Comparison of ENCODE assay signal across 8 mouse cellular contexts in the genomic region with DNA sequence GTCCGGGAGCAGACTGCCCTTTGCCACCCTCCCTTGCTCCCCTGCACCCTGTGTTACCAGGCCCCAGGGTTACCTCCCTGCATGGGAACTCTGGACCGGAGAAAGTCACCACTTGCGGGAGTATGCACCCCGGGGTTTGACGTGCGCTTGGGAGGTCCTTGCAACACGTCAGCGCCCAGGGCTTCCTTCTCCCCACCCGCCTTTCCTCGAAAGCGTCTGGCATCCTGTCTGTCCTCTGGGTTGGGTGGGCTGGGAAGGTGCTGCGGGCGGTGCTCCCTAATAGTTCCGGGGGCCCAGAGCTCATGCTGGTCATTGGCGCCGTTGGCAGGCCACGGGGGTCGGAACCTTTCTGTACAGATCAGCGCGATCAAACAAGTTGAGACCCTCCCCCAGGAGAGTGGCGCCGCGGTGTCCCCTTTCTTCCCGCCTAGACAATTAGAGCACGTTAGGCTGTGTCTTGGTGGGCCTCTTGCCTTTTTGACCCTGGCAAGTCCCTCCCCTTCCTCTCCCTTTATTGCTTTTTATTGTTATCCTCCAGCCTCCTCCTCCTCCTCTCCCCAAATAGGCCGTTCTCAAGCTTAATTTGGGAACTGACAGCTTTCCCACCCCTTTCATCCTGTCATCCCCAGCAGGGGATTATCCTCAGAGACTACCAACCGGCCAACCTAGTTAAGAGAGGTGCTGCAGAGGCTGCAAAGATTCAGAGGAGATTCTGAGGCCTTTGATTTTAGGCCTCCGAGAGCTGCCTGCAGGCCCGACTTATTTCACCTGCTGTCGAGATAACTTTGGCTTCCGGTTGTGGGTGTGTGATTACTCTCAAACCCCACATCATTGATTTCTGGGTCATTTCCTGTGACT. TPM values are rescaled to one million over a fixed set of nuclear protein-coding genes. Genes with fewer than 3 reads are reported as not detected.
A peak's percentile ranks its signal among the peaks of the same experiment; 100 is the strongest.
DNase-seq lines count a peak whose midpoint lies in the region; ATAC-seq and TF ChIP-seq lines count a peak whose summit lies in the region.

No protein-coding gene starts in this region.

- TF ChIP-seq CTCF in layer of hippocampus, adult 2 months (conservative IDR thresholded peaks at IDR 0.05): no peak

- intact Hi-C loops in left cerebral cortex, postnatal 4 days (cut with DNase I): no loop called here

- no peaks in the 10 kb centered on the region for H3K9me3 ChIP-seq in heart, embryonic 13.5 days
- no peaks in the 10 kb centered on the region for H3K9me3 ChIP-seq in midbrain, embryonic 10.5 days (replicated peaks)
- no peaks in the 10 kb centered on the region for H3K9me3 ChIP-seq in stomach, embryonic 16.5 days (replicated peaks; ENCODE audit: control insufficient read depth, low read length)

- no peaks in the 10 kb centered on the region for H3K27me3 ChIP-seq in heart, embryonic 13.5 days (replicated peaks)
- H3K27me3 ChIP-seq in midbrain, embryonic 10.5 days (ENCODE audit: low read depth, poor library complexity, severe bottlenecking): peaks cover 65% of the 10 kb centered on the region
- H3K27me3 ChIP-seq in stomach, embryonic 16.5 days (ENCODE audit: control insufficient read depth, insufficient read depth, low read length): peaks cover 7% of the 10 kb centered on the region; the same call in 1 of the 2 replicates

- H3K4me2 ChIP-seq in heart, embryonic 13.5 days: peak overlapping the region; percentile 94
- H3K4me2 ChIP-seq in stomach, embryonic 16.5 days (ENCODE audit: low read depth, low read length): peak overlapping the region; percentile 92

- peaks cover 45% of the 10 kb centered on the region for H3K4me1 ChIP-seq in heart, embryonic 13.5 days
- peaks cover 55% of the 10 kb centered on the region for H3K4me1 ChIP-seq in midbrain, embryonic 10.5 days
- H3K4me1 ChIP-seq in stomach, embryonic 16.5 days (ENCODE audit: control insufficient read depth, insufficient read depth, low read length): peaks cover 12% of the 10 kb centered on the region; the same call in 1 of the 2 replicates

- H3K9ac ChIP-seq in heart, embryonic 13.5 days: peak overlapping the region; percentile 88
- peak overlapping the region; percentile 85 for H3K9ac ChIP-seq in stomach, embryonic 16.5 days (ENCODE audit: low read length)

- peak overlapping the region; percentile 80 for H3K27ac ChIP-seq in layer of hippocampus, adult 2 months
- H3K27ac ChIP-seq in heart, embryonic 13.5 days (replicated peaks): peak overlapping the region; percentile 81
- peak overlapping the region; percentile 90 for H3K27ac ChIP-seq in midbrain, embryonic 10.5 days (replicated peaks)
- no peak overlapping the region for H3K27ac ChIP-seq in stomach, embryonic 16.5 days (ENCODE audit: low read length)

- peak overlapping the region; percentile 80 for H3K4me3 ChIP-seq in layer of hippocampus, adult 2 months
- peak overlapping the region; percentile 78 for H3K4me3 ChIP-seq in heart, embryonic 13.5 days
- H3K4me3 ChIP-seq in midbrain, embryonic 10.5 days: peak overlapping the region; percentile 77
- H3K4me3 ChIP-seq in stomach, embryonic 16.5 days (replicated peaks; ENCODE audit: low read length): peak overlapping the region; percentile 67

- peaks cover 12% of the 10 kb centered on the region for H3K36me3 ChIP-seq in heart, embryonic 13.5 days
- peaks cover 7% of the 10 kb centered on the region; the same call in 1 of the 2 replicates for H3K36me3 ChIP-seq in midbrain, embryonic 10.5 days
- no peaks in the 10 kb centered on the region for H3K36me3 ChIP-seq in stomach, embryonic 16.5 days (ENCODE audit: control insufficient read depth, insufficient read depth, low read length)

- 3% methylated on average over 31 of the region's 31 CpGs for WGBS in heart, embryonic 13.5 days
- WGBS in midbrain, embryonic 10.5 days: under 1% methylated on average over 31 of the region's 31 CpGs
- 9% methylated on average over 31 of the region's 31 CpGs for WGBS in stomach, embryonic 16.5 days

- ATAC-seq in heart, embryonic 13.5 days (ENCODE audit: extremely low read depth, insufficient number of reproducible peaks, low FRiP score, low TSS enrichment): no peak
- peak; percentile 7; the same call in 1 of the 2 replicates for ATAC-seq in stomach, embryonic 16.5 days (ENCODE audit: insufficient read depth, low FRiP score)

- DNase-seq in layer of hippocampus, adult 2 months (ENCODE audit: low spot score in 2 of 2): no peak
- DNase-seq in layer of hippocampus, postnatal 14 days (ENCODE audit: low spot score in 2 of 2): no peak
- DNase-seq in cerebellum, adult 9-10 months: peak; percentile 68
- DNase-seq in kidney, postnatal 25 days: peak; percentile 21 to 71
- peak; percentile 72 for DNase-seq in midbrain, embryonic 10.5 days (ENCODE audit: low spot score)
- DNase-seq in left cerebral cortex, postnatal 4 days: no peak

RNA-seq across cellular contexts. Expression of gene Dusp5, which starts 1.0 kb away (rescaled TPM):
- total RNA-seq in layer of hippocampus, adult 2 months (2021): 10 to 100 TPM; 20.5 to 24.5 TPM
- total RNA-seq in layer of hippocampus, postnatal 14 days (2021): 10 to 100 TPM; 16.9 to 19.8 TPM
- polyA plus RNA-seq in heart, embryonic 13.5 days (2015; fragmentation: Nextera tagmentation; extraction: Ambion mirVana): 7.8 and 8.0 TPM in 2 replicates
- 4.0 and 6.3 TPM in 2 replicates for polyA plus RNA-seq in midbrain, embryonic 10.5 days (2016; fragmentation: Nextera tagmentation; extraction: Ambion mirVana)
- polyA plus RNA-seq in stomach, embryonic 16.5 days (2015; fragmentation: Nextera tagmentation; extraction: Ambion mirVana): 5.9 and 6.1 TPM in 2 replicates
- 1 to 10 TPM; 2.7 to 4.3 TPM for total RNA-seq in left cerebral cortex, postnatal 4 days (2021)

RNA-seq across cellular contexts. Expression of gene Nutf2-ps1, which starts 58.9 kb away (rescaled TPM):
- total RNA-seq in layer of hippocampus, adult 2 months (2021): 10 to 100 TPM; 23.6 to 36.0 TPM
- 10 to 100 TPM; 29.8 to 45.3 TPM for total RNA-seq in layer of hippocampus, postnatal 14 days (2021)
- 283 and 325 TPM in 2 replicates for polyA plus RNA-seq in heart, embryonic 13.5 days (2015; fragmentation: Nextera tagmentation; extraction: Ambion mirVana)
- polyA plus RNA-seq in midbrain, embryonic 10.5 days (2016; fragmentation: Nextera tagmentation; extraction: Ambion mirVana): 609 and 658 TPM in 2 replicates
- 258 and 338 TPM in 2 replicates for polyA plus RNA-seq in stomach, embryonic 16.5 days (2015; fragmentation: Nextera tagmentation; extraction: Ambion mirVana)
- 10 to 100 TPM; 67.0 to 78.7 TPM for total RNA-seq in left cerebral cortex, postnatal 4 days (2021)

Comparison
In these comparisons a context has a peak if more than half of its experiments do, and no peak if none do; other contexts are left out.
1. DNase-seq: peak in cerebellum, adult 9-10 months (single experiment), kidney, postnatal 25 days (2 of 2) and midbrain, embryonic 10.5 days (single experiment); none in layer of hippocampus, adult 2 months (0 of 2), layer of hippocampus, postnatal 14 days (0 of 2) and left cerebral cortex, postnatal 4 days (single experiment).
2. Peak in every context shown above with its lines, with median percentiles within 50 percentile points of each other: H3K4me3 ChIP-seq.